Mouse (Mus musculus) brain, embryonic 14.5 days (tissue): Measurements from ENCODE around the gene Pdcd5. TPM values are rescaled to one million over a fixed set of nuclear protein-coding genes. Genes with fewer than 3 reads are reported as not detected.

ENCODE experiments used
- DNase-seq: peaks from one replicate; pipeline ENCODE4 v3.0.0-alpha.2; 2011; ENCODE audit warnings: low read depth
- CTCF ChIP-seq: fragments of 200-500 bp; IDR thresholded peaks from 2 replicates; pipeline ENCODE4 v1.5.1; 2012; ENCODE audit warnings: inconsistent platforms, mild to moderate bottlenecking, moderate library complexity, borderline replicate concordance; ENCODE audit not compliant: insufficient read depth, insufficient read length; ENCODE audit errors: extremely low read depth
- POLR2A ChIP-seq: fragments of 200-500 bp; IDR thresholded peaks from 2 replicates; pipeline ENCODE4 v1.6.1; 2012; ENCODE audit warnings: mild to moderate bottlenecking, inconsistent platforms, borderline replicate concordance; ENCODE audit not compliant: poor library complexity, insufficient read depth, insufficient read length, severe bottlenecking; ENCODE audit errors: extremely low read depth
- polyA plus RNA-seq: library from polyadenylated mRNA; depleted of rRNA; stranded (reverse); fragments of >200 nt; gene quantifications from 2 replicates; pipeline ENCODE4 v1.2.3, GENCODE M21; 2012

Pdcd5 gene
- polyA plus RNA-seq, 1 experiment: 144 TPM

DNA sequence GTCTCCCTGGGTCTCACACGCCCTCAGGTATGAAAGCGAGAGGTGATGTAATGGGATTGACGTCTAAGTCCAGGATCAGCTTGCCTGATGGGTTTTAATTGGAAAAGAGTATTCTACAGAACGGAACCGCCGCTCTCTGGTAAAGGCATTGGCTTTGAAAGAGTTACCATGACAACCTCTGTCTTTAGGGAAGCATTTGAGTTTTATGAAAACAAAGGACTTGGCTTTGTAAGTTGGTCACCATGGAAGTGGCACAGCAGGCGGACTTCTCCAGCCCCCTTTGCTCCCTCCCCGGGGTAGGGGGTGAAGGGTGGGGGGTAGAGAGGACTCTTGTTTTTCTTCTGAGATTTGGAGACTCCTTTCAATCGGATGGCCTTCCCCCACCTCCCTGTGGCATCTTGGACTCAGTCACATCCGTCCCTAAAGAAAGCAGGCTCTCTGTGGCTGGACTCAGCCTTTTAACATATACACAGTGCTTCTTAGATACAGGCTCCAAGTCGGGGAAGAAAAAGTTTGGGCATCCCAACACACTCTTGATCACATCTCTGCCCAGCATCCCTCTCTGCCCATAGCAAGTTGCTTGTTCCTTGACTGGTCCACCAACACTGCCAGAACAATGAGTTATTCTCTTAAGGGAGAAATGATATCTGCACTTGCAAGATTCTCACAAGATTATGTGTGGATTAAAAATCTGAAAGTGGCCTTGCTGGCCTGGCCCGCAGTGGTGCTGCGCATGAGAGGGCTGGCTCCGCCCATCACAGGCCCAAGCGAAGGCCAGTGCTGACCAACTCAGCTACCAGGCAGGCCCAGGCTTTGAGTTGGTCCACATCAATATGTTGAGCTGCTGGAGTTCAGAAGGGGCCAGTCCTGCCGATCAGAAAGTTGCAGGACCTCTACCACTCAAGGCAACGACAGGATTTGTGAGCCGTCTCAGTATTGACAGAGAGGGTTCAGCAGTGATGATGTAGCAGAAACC, 21.0 kb upstream of the Pdcd5 start:
- TF ChIP-seq CTCF (no peak), POLR2A (no peak)
- peak; percentile 93 for DNase-seq

DNA sequence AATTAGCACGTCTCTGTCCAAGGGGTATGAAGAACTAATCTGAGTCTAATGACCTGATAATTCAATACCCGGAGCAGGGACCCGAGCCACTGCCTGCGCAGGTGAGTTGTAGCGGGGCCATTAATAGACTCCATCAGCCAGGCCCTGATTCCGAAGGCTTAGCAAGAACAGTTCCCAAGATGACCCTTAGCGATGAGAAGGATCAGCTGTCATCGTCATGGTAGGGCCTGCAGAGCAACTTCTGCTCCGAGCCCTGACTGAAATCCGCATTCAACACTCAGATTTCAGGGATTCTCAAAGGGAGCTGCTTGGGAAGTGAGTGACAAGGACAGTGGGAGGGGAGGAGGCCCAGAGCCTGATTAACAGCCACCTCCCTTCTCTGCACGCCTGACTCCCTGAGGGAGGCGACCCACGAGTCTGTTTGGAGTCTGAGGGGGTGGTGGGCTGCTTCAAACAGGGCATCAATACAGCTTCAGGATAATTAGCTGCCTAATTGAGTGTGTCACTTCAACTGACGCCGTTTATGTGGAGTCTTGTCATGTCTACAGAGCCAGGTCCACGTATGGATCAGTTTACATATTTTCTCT, 16.6 kb upstream of the Pdcd5 start:
- no peak for TF ChIP-seq CTCF
- DNase-seq: peak; percentile 64

DNA sequence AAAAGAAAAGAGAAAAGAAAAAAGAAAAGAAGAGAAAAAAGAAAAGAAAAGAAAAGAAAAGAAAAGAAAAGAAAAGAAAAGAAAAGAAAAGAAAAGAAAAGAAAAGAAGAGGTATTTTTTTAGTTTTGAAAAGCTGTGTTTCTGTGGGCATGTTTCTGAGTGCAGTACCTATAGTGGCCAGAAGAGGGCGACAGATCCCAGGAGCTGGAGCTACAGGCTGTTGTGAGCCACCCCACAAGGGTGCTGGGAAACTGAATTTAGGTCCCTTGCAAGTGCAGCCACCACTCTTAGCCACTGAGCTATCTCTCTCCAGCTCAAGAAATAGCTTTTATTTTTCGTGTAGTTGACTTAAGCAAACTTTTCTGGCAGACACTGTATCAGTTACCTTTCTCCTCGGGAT, 11.9 kb upstream of the Pdcd5 start:
- peak; percentile 72 for TF ChIP-seq CTCF
- no peak for TF ChIP-seq POLR2A
- no peak for DNase-seq

DNA sequence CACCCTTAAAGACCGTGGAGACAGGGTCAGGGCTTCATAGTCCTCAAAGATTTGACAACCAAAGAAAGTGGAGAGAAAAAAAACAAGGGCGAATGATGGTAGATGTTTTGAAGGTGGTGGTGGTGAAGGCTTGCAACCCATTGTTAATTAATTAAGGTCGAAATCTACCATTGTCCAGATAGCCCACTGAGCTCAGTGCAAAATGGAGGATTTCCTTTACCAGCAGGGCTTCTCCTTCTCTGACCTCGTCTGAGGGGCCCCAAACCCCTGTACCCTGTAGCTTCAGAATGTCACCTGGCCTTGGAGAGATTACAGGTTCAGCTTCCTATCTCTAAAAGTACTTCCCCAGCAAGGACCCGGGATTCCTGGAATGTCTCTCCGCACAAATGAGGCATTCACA, 10.5 kb upstream of the Pdcd5 start:
- DNase-seq: no peak
- no peak for TF ChIP-seq POLR2A
- no peak for TF ChIP-seq CTCF

DNA sequence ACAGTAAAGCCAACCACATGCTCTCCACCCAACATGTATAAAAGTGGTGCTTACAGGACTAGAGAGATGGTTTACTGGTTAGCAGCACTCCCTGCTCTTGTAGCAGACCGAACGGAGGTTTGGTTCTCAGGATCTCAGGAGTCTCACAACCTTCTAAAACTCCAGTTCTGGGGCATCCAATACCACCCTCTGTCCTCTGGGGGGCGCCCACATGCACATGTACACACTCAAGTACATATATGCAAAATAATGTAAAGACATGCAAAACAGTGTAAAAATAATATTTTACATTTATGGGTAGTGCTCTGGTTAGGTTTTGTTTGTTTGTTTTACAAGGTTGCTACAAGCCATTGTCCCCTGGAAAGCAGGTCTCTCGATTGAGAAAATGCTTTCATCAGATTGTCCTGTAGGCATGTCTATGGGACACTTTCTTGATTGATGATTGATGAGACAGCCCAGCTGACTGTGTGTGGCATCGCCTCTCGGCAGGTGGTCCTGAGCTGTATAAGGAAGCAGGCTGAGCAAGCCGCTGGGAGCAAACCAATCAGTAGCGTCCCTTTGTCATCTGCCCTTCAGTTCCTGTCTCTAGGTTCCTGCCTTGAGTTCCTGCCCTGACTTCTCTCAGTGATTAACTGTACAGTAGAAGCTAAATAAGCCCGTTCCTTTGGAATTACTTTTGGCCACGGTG, 4.4 kb upstream of the Pdcd5 start:
- no peak for DNase-seq
- no peak for TF ChIP-seq CTCF
- no peak for TF ChIP-seq POLR2A

DNA sequence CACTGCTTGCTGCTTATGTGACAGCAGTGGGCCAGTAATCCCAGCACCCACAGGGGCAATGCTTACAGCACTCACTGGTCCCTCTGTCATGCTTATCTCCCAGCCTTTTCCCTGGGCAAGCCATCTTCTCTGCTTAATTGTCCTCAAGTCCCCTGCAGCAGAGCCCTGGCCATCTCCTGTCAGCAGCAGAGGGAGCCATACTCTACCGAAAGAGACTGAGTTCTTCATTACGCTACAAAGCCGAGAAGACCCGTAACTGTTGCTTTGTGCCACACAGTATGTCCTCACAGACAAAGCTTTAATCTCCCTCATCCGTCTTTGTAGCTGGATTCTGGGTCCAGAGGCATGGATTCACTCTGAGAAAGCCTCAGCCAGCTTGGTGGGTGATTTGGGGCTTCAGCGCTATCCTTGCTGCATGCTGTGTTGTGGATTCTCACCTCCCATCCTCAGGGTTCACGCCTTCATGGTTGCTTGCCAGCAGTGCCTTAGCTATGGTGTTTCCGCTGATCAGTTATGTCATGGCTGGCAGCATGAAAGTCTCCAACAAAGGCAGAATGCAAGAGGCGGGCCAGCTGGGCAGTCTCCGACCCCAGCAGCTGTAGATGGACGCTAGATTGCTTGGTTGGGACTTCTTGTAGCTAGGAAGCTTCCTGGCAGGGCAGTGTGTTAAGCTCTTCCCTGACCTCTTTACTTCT, 3.5 kb upstream of the Pdcd5 start:
- peak; percentile 67 for DNase-seq
- TF ChIP-seq CTCF (peak; percentile 44; the same call in 1 of the 2 replicates), POLR2A (no peak)

DNA sequence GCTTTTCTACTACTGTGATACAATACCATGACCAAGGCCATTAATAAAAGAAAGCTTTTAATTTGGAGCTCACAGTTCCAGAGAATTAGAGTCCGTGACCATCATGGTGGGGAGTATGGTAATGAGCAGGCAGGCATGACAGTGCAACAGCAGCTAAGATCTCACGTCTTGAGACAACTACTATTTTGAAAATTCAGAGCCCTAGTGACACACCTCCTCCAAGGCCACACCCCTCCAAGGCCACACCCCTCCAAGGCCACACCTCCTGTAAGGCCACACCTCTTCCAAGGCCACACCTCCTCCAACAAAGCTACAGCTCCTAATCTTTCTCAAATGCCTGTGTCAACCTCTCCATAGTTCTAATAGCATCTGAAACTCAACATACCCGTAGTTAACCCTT, 1.8 kb upstream of the Pdcd5 start:
- no peak for TF ChIP-seq CTCF
- no peak for TF ChIP-seq POLR2A

DNA sequence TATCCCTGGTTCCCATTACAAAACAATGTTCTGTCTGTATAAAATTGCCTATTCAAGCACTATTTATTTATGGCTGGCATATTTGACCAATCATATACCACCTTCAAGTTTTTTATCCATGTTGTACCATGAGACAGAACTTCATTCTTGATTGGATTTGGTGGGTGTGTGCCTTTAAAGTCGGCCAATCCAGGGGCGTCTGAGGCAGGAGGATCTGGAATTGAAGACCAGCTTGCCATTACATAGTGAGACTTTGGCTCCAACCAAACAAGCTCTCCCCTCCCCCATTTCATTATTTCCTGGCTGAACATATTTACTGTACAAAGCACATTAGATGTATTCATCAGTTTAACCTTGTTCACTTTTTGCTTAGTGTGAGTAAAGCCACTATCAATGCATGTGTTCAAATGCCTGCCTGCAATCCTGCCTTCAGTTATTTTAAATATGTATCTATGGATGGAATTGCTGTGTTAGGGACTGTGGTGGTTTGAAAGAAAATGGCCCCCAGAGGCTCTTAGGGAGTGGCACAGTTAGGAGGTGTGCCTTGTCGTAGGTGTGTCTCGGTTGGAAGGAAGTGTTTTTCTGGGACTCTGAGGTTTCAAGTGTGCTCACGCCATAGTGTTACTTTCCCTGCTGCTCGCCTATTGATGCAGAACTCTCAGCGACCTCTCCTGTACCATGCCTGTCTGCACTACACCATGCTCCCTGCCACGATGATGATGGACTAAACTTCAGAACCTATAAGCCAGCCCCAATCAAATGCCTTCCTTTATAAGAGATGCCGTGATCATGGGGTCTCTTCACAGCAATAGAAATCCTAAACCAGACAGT, 1.1 kb upstream of the Pdcd5 start:
- DNase-seq: no peak
- no peak for TF ChIP-seq POLR2A
- no peak for TF ChIP-seq CTCF

More for the DNA sequence above, 1.8 kb upstream of the Pdcd5 start:
- DNase-seq: peak; percentile 22

DNA sequence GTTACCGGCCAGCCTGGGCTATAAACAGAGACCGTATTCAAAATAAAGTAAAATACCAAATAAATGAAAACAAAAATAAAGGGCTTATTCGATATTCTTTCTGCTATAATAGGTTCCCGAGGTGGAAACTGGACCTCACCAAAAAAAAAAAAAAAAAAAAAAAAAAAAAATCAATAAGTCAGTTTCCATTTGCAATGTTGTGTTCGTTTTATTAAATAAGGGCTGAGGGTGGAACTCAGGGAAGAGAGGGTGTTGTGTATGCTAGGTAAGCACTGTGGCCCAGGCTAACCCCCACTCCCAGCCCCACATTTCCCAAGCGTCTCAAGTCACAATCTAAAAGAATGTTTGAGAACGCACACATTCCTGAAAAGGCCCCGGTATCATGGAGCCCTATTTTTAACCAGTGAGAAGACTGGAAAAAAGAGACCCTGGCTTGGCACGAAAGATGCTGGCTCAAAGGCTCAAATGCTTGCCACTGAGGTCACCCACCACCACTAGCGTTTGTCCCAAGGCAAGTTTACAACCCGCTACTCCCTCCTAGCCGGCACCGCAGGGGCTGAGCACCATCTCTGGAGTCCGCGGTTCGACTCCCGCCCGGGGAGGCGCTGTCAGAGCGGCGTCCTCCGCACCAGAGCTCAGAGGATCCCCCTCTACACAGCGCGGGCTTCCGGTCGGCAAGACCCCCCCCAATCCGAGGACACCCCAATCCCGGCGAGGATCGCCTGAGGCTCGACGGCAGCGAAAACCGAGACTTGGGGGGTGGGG, 822 bp downstream of the Pdcd5 start:
- no peak for DNase-seq
- TF ChIP-seq POLR2A (no peak), CTCF (no peak)

DNA sequence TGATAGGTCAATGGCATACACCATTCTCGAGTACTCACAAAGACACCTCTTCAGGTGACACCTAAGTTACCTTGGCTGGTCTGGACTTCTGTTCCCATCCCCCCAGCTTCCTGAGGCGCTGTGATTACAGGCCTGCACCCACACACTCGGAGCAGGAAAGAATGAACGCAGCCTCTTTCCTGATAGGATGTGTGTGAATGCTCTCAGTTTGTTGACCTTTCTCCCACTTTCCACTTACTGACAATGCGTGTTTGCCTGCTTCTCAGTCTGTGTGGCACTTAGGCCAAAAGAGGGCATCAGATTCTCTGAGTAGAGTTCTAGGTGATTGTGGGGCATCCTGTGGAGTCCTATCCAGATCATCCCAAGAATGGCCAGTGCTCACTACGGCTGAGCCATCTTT, 7.2 kb downstream of the Pdcd5 start:
- DNase-seq: no peak
- TF ChIP-seq POLR2A (no peak), CTCF (no peak)
